Mouse (Mus musculus): ENCODE data around the gene Fbxw9. TPM values are rescaled to one million over a fixed set of nuclear protein-coding genes. Genes with fewer than 3 reads are reported as not detected.

Gene Fbxw9
- total and polyA plus RNA-seq, 3 experiments, result 7.3 to 21.9 (median 11.7) TPM

GRCm38 (mm10) chr8:85088771-85089170 lies 28.9 kb downstream of the Fbxw9 start:
- Histone ChIP-seq H3K36me3 (replicated peaks in 1 of 2; ENCODE audit: control insufficient read depth in 1 of 2, insufficient read depth in 1 of 2, low read length in 1 of 2) (peaks cover 61 to 77% of the 10 kb centered on the region in 2 experiments), H3K4me3 (replicated peaks in 1 of 3; ENCODE audit: low read depth in 2 of 3, low read length in 2 of 3, poor library complexity in 1 of 3) (no peak overlapping the region), H3K9me3 (replicated peaks; ENCODE audit: low read length) (no peaks in the 10 kb centered on the region), H3K79me2 (replicated peaks; ENCODE audit: control insufficient read depth, extremely low read depth, insufficient read depth, poor library complexity, severe bottlenecking) (peaks cover 4% of the 10 kb centered on the region; the same call in 1 of the 2 replicates), H3K27me3 (replicated peaks) (no peaks in the 10 kb centered on the region), H3K27ac (ENCODE audit: insufficient read depth, low read depth) (no peak overlapping the region), H3K4me2 (ENCODE audit: insufficient read depth, low read depth, poor library complexity, severe bottlenecking) (no peak overlapping the region), H3K4me1 (ENCODE audit: control insufficient read depth in 1 of 2, insufficient read depth in 2 of 2) (peaks cover 6 to 14% of the 10 kb centered on the region in 2 experiments; a peak in 3 of 4 replicates), H3K9ac (ENCODE audit: insufficient read depth, low read depth) (no peak overlapping the region)
- dilution Hi-C loops (cut with MboI; ENCODE audit: extremely low pct_ligation_motif_present, extremely low pct_unique_long_range_greater_than_20kb, low sequenced_read_pairs), result no loop called here
- in situ Hi-C loops (cut with MboI; ENCODE audit: low pct_ligation_motif_present, low pct_unique_long_range_greater_than_20kb, low sequenced_read_pairs), result no loop called here
- DNase-seq (ENCODE audit: extremely low read depth), result no peak
- no peak for TF ChIP-seq PAX5 (IDR thresholded peaks at IDR 0.05; ENCODE audit: low read length)
- no peak for TF ChIP-seq ETS1 (conservative IDR thresholded peaks at IDR 0.05; ENCODE audit: low read depth, low read length)
- no peak for TF ChIP-seq NELFE (IDR thresholded peaks at IDR 0.05; ENCODE audit: low read depth, low read length)
- TF ChIP-seq ZNF384 (IDR thresholded peaks at IDR 0.05; ENCODE audit: low read depth, low read length), result no peak
- no peak for TF ChIP-seq MXI1 (IDR thresholded peaks at IDR 0.05; ENCODE audit: low read depth, low read length)
- no peak for TF ChIP-seq IRF4 (IDR thresholded peaks at IDR 0.05; ENCODE audit: low read depth, low read length)
- TF ChIP-seq SMC3 (IDR thresholded peaks at IDR 0.05; ENCODE audit: low read depth, low read length), result no peak
- TF ChIP-seq MYC (IDR thresholded peaks at IDR 0.05; ENCODE audit: low read depth, low read length), result no peak
- no peak for TF ChIP-seq E2F4 (IDR thresholded peaks at IDR 0.05; ENCODE audit: insufficient replicate concordance, low read depth, low read length)
- no peak for TF ChIP-seq POLR2AphosphoS2 (IDR thresholded peaks at IDR 0.05; ENCODE audit: low read depth, low read length)
- TF ChIP-seq MAFK (IDR thresholded peaks at IDR 0.05; ENCODE audit: insufficient replicate concordance, low read length), result no peak
- TF ChIP-seq ZMIZ1 (IDR thresholded peaks at IDR 0.05; ENCODE audit: low read depth, low read length), result no peak
- no peak for TF ChIP-seq RCOR1 (conservative IDR thresholded peaks at IDR 0.05; ENCODE audit: low read depth, low read length)
- TF ChIP-seq JUND (conservative IDR thresholded peaks at IDR 0.05; ENCODE audit: low read depth, low read length), result no peak
- TF ChIP-seq USF1 (IDR thresholded peaks at IDR 0.05; ENCODE audit: low read depth, low read length), result no peak
- TF ChIP-seq SIN3A (IDR thresholded peaks at IDR 0.05; ENCODE audit: low read length), result no peak
- no peak for TF ChIP-seq NRF1 (IDR thresholded peaks at IDR 0.05; ENCODE audit: low read depth, low read length)
- no peak for TF ChIP-seq ZC3H11A (IDR thresholded peaks at IDR 0.05; ENCODE audit: low read depth, low read length)
- no peak for TF ChIP-seq POLR2A (IDR thresholded peaks at IDR 0.05; ENCODE audit: low read depth, low read length)
- no peak for TF ChIP-seq GABPA (IDR thresholded peaks at IDR 0.05; ENCODE audit: insufficient replicate concordance, low read depth, low read length)

DNA sequence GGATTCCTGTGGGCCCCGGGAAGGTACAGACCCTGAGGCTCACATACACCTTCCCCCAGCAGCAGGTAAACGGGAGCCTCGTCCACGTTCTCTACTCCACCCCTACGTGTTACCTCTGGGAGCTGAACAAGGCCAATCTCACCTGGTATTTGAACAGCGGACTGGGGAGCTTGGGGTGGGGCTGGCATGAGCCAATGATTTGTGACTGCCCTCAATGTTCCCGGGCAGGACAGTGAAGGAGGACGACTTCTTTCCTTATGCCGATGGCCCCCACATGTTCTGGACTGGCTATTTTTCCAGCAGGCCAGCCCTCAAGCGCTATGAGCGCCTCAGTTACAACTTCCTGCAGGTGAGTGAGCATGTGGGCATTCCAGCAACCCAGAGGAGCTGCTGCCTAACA lies 31.0 kb downstream of the Fbxw9 start:
- Histone ChIP-seq H3K4me1 (ENCODE audit: control insufficient read depth in 1 of 2, insufficient read depth in 2 of 2) (no peaks in the 10 kb centered on the region), H3K4me3 (replicated peaks in 1 of 3; ENCODE audit: low read depth in 2 of 3, low read length in 2 of 3, poor library complexity in 1 of 3) (no peak overlapping the region), H3K9me3 (replicated peaks; ENCODE audit: low read length) (no peaks in the 10 kb centered on the region), H3K36me3 (replicated peaks in 1 of 2; ENCODE audit: control insufficient read depth in 1 of 2, insufficient read depth in 1 of 2, low read length in 1 of 2) (peaks cover 72 to 86% of the 10 kb centered on the region in 2 experiments), H3K79me2 (replicated peaks; ENCODE audit: control insufficient read depth, extremely low read depth, insufficient read depth, poor library complexity, severe bottlenecking) (no peaks in the 10 kb centered on the region), H3K4me2 (ENCODE audit: insufficient read depth, low read depth, poor library complexity, severe bottlenecking) (no peak overlapping the region), H3K9ac (ENCODE audit: insufficient read depth, low read depth) (no peak overlapping the region), H3K27ac (ENCODE audit: insufficient read depth, low read depth) (no peak overlapping the region), H3K27me3 (replicated peaks) (no peaks in the 10 kb centered on the region)
- dilution Hi-C loops (cut with MboI; ENCODE audit: extremely low pct_ligation_motif_present, extremely low pct_unique_long_range_greater_than_20kb, low sequenced_read_pairs) (no loop called here), in situ Hi-C loops (cut with MboI; ENCODE audit: low pct_ligation_motif_present, low pct_unique_long_range_greater_than_20kb, low sequenced_read_pairs) (no loop called here)
- no peak for DNase-seq (ENCODE audit: extremely low read depth)
- TF ChIP-seq ELF1 (IDR thresholded peaks at IDR 0.05; ENCODE audit: low read depth, low read length), result no peak
- TF ChIP-seq USF1 (IDR thresholded peaks at IDR 0.05; ENCODE audit: low read depth, low read length), result no peak
- TF ChIP-seq IRF4 (IDR thresholded peaks at IDR 0.05; ENCODE audit: low read depth, low read length), result no peak
- no peak for TF ChIP-seq PAX5 (IDR thresholded peaks at IDR 0.05; ENCODE audit: low read length)
- TF ChIP-seq POLR2AphosphoS2 (IDR thresholded peaks at IDR 0.05; ENCODE audit: low read depth, low read length), result no peak
- no peak for TF ChIP-seq MXI1 (IDR thresholded peaks at IDR 0.05; ENCODE audit: low read depth, low read length)
- TF ChIP-seq MAX (IDR thresholded peaks at IDR 0.05; ENCODE audit: low read length), result no peak
- no peak for TF ChIP-seq BHLHE40 (IDR thresholded peaks at IDR 0.05; ENCODE audit: low read depth, low read length)
- TF ChIP-seq POLR2A (IDR thresholded peaks at IDR 0.05; ENCODE audit: low read depth, low read length), result no peak
- no peak for TF ChIP-seq E2F4 (IDR thresholded peaks at IDR 0.05; ENCODE audit: insufficient replicate concordance, low read depth, low read length)
- TF ChIP-seq MYC (IDR thresholded peaks at IDR 0.05; ENCODE audit: low read depth, low read length), result no peak
- TF ChIP-seq MEF2A (IDR thresholded peaks at IDR 0.05; ENCODE audit: borderline replicate concordance, low read depth, low read length), result no peak
- TF ChIP-seq JUND (conservative IDR thresholded peaks at IDR 0.05; ENCODE audit: low read depth, low read length), result no peak
- TF ChIP-seq NRF1 (IDR thresholded peaks at IDR 0.05; ENCODE audit: low read depth, low read length), result no peak
- no peak for TF ChIP-seq MAFK (IDR thresholded peaks at IDR 0.05; ENCODE audit: insufficient replicate concordance, low read length)
- no peak for TF ChIP-seq CHD2 (IDR thresholded peaks at IDR 0.05; ENCODE audit: low read length)
- no peak for TF ChIP-seq TBP (conservative IDR thresholded peaks at IDR 0.05; ENCODE audit: low read depth, low read length)
- no peak for TF ChIP-seq ZKSCAN1 (IDR thresholded peaks at IDR 0.05; ENCODE audit: borderline replicate concordance, low read depth, low read length)
- no peak for TF ChIP-seq ZMIZ1 (IDR thresholded peaks at IDR 0.05; ENCODE audit: low read depth, low read length)

Data from CH12.LX (cell line).